Mouse (Mus musculus) fat pad, adult 2 months (tissue): ENCODE data around the gene Lrrc73.
A peak's percentile ranks its signal among the peaks of the same experiment; 100 is the strongest.

Experiments used
- DNase-seq: peaks from one replicate; pipeline ENCODE4 v3.0.0-alpha.2; 2011; ENCODE audit warnings: low read depth, low spot score; ENCODE audit errors: extremely low read depth

Gene Lrrc73

DNA sequence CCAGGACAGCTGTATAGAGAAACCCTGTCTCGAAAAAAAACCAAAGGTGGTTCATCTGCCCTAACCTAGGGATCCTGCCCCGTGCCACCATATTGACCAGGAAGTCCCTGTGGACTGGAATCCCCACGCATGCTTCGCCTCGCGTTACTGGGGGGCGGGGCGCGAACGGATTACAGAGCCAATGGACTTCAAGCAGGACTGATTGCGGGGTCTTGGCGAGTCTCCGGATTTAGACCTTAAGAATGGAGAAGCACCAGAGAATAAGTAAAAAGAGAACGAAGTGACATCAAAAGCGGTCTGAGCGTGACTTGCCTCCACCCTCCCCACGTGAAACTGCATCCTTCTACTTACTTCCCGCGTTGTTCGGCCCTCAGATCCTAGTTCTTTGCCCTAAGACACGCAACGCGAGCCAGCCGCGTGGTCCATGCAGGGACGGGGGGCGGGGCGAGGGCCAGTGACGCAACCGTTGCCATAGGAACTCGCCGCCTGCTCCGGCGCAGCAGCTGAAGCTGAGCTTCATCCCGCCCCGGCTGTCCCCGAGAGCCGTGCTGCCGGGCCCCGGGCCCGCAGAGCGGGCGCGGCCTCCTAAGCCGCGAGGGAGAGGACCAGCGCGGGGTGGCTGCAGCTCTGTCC is at the start of gene Lrrc73:
Gene Lrrc73, plus strand, starts transcription at position 80 of the 633 bp plus-strand sequence.
- DNase-seq, result no peak

- peak; percentile 58 for DNase-seq
These were observed 46.7 kb upstream of the Lrrc73 start for GRCm38 (mm10) chr17:46206676-46207075.

- DNase-seq, result peak; percentile 30
These were observed 42.8 kb upstream of the Lrrc73 start for GRCm38 (mm10) chr17:46210550-46210949.

DNA sequence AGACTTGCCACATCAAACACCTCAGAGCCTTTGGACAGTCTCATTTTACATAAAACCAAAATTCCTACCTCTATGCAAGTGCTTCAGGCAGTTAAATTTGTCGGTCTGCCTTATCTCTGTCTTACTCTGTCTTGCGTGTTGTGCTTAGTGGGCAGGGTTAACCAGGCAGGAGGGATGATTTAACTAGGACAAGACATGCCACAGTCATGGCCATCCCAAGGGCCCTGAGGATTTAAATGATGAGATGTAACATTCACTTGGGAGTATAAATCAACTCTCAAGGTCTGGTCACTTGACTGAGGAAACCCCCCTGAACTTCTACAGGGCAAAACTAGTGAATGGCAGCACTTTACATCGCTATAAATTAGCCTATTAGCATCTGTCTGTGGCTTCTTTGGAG is 31.7 kb upstream of the Lrrc73 start:
- no peak for DNase-seq

- no peak for DNase-seq
These were observed 25.8 kb upstream of the Lrrc73 start for GRCm38 (mm10) chr17:46227576-46227975.

- DNase-seq, result no peak
These were observed 17.3 kb upstream of the Lrrc73 start for GRCm38 (mm10) chr17:46236067-46236466.

- no peak for DNase-seq
These were observed 16.3 kb upstream of the Lrrc73 start for GRCm38 (mm10) chr17:46237079-46237478.

DNA sequence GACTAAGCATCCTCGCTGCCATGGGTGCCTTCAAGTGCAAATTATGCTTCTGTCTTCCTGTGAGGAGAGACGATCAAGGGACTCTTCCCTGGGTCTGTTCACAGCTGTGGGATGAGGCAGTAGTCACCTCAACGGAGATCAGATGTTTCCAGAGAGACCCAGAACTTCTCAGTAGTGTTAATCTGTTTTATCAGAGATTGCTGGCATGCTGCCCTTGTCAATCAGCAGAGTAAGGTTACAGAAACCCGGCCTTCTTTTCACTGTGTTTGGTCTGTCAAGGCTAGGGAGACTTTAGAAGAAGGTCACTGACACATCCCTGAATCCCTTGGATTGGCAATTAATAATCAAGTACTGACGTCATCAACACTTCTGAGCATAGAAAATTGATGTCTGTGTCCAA is 15.9 kb upstream of the Lrrc73 start:
- no peak for DNase-seq

- no peak for DNase-seq
These were observed 13.7 kb upstream of the Lrrc73 start for GRCm38 (mm10) chr17:46239516-46240114.

GRCm38 (mm10) chr17:46241471-46241870 is 11.9 kb upstream of the Lrrc73 start:
- DNase-seq, result no peak

GRCm38 (mm10) chr17:46242274-46242673 is 11.1 kb upstream of the Lrrc73 start:
- no peak for DNase-seq

GRCm38 (mm10) chr17:46242993-46243392 is 10.3 kb upstream of the Lrrc73 start:
- no peak for DNase-seq

- no peak for DNase-seq
These were observed 9.7 kb upstream of the Lrrc73 start for GRCm38 (mm10) chr17:46243624-46244023.

DNA sequence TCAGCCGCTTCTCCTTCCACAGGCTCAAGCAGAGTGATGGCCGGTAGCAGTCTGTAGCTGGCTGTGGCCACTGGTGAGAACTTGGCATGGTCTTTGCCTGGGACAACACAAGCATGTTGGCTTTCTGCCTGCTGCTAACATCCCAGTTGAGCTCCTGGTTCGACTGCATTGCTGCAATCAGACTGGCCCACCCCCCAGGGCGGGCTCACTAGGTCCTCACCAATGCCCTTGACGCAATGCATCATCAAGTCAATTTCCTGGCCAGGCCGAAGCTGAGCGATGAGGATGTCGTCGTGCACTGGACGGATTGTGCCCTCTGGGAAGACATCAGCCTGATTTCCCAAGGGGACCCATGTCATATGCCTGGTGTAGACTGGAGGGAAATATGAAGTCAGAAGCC is 8.8 kb upstream of the Lrrc73 start:
- DNase-seq, result peak; percentile 68

- DNase-seq, result no peak
These were observed 5.7 kb upstream of the Lrrc73 start, which contains the start of the genes Polr1c and Yipf3 for GRCm38 (mm10) chr17:46247512-46248188. Gene Polr1c, minus strand, starts transcription at chr17:46248054. Gene Yipf3, plus strand, starts transcription at chr17:46248080.

- no peak for DNase-seq
These were observed 5.2 kb upstream of the Lrrc73 start for GRCm38 (mm10) chr17:46248189-46248522.

DNA sequence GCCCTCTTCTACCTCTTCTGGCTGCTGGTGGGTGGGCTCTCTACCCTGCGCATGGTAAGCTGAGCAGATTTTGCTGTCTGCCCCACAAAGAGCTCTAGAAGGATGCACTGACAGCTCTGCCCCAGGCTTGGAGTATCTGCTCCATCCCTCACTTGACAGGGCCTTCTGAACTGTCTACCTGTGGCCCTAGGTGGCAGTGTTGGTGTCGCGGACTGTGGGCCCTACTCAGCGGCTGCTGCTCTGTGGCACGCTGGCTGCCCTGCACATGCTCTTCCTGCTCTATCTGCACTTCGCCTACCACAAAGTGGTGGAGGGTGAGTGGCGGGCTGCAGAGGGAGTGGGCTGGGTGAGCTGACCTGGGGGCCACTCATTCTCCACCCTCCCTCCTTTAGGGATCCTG is 2.2 kb upstream of the Lrrc73 start:
- no peak for DNase-seq

DNA sequence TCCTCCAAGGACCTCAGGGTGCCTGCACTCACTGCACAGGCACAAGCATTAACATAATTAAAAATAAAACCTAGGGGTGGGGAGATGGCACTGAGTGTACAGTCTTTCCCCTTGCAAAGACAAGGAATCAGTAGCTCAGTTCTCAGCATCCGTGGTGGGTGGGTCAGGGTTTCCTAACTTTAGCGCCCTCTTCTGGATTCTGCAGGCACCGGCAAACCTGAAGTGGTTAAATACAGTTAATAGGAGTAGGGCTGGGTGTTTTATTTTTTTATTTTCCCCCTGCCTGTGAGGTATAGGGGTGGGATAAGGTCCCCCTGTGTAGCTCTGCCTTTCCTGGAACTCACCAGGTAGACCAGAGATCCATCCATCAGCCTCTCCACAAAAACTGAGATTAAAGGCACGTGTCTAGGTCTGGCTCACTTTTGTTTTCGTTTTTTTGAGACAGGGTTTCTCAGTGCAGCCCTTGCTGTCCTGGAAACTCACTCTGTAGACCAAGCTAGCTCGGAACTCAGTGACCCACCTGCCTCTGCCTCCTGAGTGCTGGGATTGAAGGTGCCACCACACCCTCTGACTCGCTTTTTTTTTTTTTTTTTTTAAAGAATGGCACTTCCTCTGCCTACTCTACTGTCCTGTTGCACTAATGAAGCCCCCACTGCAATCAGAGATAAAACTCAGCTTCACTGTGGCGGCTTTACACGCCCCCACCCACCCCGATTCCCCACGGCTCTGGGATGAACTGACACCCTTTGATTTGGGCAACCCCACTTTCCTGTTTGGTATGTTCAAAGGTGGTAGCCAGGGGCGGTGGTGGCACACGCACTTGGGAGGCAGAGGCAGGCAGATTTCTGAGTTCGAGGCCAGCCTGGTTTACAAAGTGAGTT is 520 bp upstream of the Lrrc73 start:
- no peak for DNase-seq

GRCm38 (mm10) chr17:46254106-46254505 is 775 bp downstream of the Lrrc73 start:
- DNase-seq, result no peak

GRCm38 (mm10) chr17:46255147-46255546 is 1.8 kb downstream of the Lrrc73 start:
- no peak for DNase-seq

DNA sequence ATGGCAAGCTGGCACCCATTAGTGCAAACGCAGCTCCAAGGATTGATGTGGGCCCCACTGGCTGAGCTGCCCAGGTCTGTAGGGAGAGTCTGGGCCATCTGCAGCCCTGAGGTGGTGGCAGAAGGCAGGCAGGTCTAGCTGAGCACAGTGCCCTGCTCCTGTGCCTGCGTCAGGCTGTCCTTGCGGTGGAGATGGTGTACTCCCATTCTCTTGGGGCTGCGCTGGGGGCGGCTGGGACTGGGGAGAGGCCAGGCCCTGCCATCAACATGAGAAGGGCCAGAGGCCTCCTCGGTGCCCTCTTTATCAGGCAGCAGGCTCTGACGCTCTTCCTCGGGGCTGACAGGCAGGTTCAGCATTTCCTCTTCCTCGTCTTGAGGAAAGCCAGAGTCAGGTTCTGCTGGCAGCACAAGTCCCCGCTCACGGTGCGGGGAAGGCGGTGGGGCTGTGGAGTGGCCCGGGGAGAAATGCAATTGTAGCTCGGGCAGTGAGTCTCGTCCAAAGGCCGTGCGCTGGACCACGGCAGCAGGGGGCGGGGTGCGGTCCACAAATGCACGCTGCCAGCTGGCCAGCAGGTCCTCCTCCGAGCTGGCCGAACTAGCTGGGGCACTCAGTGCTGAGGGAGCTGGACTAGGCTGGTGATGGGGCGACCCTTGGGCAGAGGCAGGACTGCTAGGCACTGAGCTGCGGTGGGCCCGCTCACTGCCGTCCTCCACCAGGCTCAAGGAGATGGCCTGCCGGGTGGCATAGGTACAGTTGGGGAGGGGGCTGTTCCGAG is 5.1 kb downstream of the Lrrc73 start:
- no peak for DNase-seq
